ENCODE assay signal across 7 mouse cellular contexts in genomic region chr5:104508195-104508891, GRCm38 (mm10). TPM values are rescaled to one million over a fixed set of nuclear protein-coding genes. Genes with fewer than 3 reads are reported as not detected.
A peak's percentile ranks its signal among the peaks of the same experiment; 100 is the strongest.
DNase-seq lines count a peak whose midpoint lies in the region; ATAC-seq and TF ChIP-seq lines count a peak whose summit lies in the region.

TSS of gene BC005561 (plus strand) at chr5:104508352.

- peak within 1 kb of the TSS; percentile 81 for H3K4me3 ChIP-seq in embryonic facial prominence, embryonic 11.5 days (ENCODE audit: low read depth, low read length)
- peak within 1 kb of the TSS; percentile 98 for H3K4me3 ChIP-seq in kidney, adult 2 months (ENCODE audit: insufficient read depth, low read depth, low read length)
- peak within 1 kb of the TSS; percentile 81 for H3K4me3 ChIP-seq in limb, embryonic 12.5 days (replicated peaks)
- peak within 1 kb of the TSS; percentile 90 for H3K4me3 ChIP-seq in midbrain, embryonic 15.5 days
- H3K4me3 ChIP-seq in spleen, adult 2 months (ENCODE audit: extremely low read depth, insufficient read depth, insufficient read length): peak within 1 kb of the TSS; percentile 75

- WGBS in embryonic facial prominence, embryonic 11.5 days: under 1% methylated on average over 62 of the region's 83 CpGs
- WGBS in kidney, adult 2 months: under 1% methylated on average over 83 of the region's 83 CpGs
- under 1% methylated on average over 72 of the region's 83 CpGs for WGBS in limb, embryonic 12.5 days
- under 1% methylated on average over 82 of the region's 83 CpGs for WGBS in midbrain, embryonic 15.5 days
- under 1% methylated on average over 80 of the region's 83 CpGs for WGBS in spleen, adult 2 months

- peak within 1 kb of the TSS; percentile 72; the same call in 1 of the 2 replicates for H3K27ac ChIP-seq in embryonic facial prominence, embryonic 11.5 days (replicated peaks; ENCODE audit: low read depth, low read length)
- peak within 1 kb of the TSS; percentile 95 for H3K27ac ChIP-seq in kidney, adult 2 months (ENCODE audit: insufficient read depth, low read depth, low read length)
- H3K27ac ChIP-seq in limb, embryonic 12.5 days: peak within 1 kb of the TSS; percentile 92
- H3K27ac ChIP-seq in midbrain, embryonic 15.5 days: peak within 1 kb of the TSS; percentile 94
- peak within 1 kb of the TSS; percentile 53 for H3K27ac ChIP-seq in spleen, adult 2 months (ENCODE audit: insufficient read depth, low read length)

- H3K36me3 ChIP-seq in embryonic facial prominence, embryonic 11.5 days (replicated peaks; ENCODE audit: control insufficient read depth, insufficient read depth, low read depth, low read length): no peaks in the 10 kb centered on the region; the same call in 1 of the 2 replicates
- H3K36me3 ChIP-seq in kidney, adult 2 months (ENCODE audit: control insufficient read depth, insufficient read depth, low read length): peaks cover 3% of the 10 kb centered on the region
- peaks cover 37% of the 10 kb centered on the region for H3K36me3 ChIP-seq in limb, embryonic 12.5 days
- peaks cover 11% of the 10 kb centered on the region for H3K36me3 ChIP-seq in midbrain, embryonic 15.5 days (replicated peaks)
- no peaks in the 10 kb centered on the region for H3K36me3 ChIP-seq in spleen, adult 2 months (ENCODE audit: control insufficient read depth, insufficient read depth, low read length)

- H3K9ac ChIP-seq in embryonic facial prominence, embryonic 11.5 days (replicated peaks; ENCODE audit: low read length): peak within 1 kb of the TSS; percentile 89
- peak within 1 kb of the TSS; percentile 85 for H3K9ac ChIP-seq in limb, embryonic 12.5 days (replicated peaks)
- peak within 1 kb of the TSS; percentile 73 for H3K9ac ChIP-seq in midbrain, embryonic 15.5 days

- H3K4me2 ChIP-seq in embryonic facial prominence, embryonic 11.5 days (ENCODE audit: low read depth, low read length): peak within 1 kb of the TSS; percentile 65
- H3K4me2 ChIP-seq in limb, embryonic 12.5 days: peak within 1 kb of the TSS; percentile 63
- peak within 1 kb of the TSS; percentile 70 for H3K4me2 ChIP-seq in midbrain, embryonic 15.5 days

- H3K9me3 ChIP-seq in embryonic facial prominence, embryonic 11.5 days (replicated peaks; ENCODE audit: control insufficient read depth, low read length): no peaks in the 10 kb centered on the region
- peaks cover 5% of the 10 kb centered on the region for H3K9me3 ChIP-seq in limb, embryonic 12.5 days
- peaks cover 5% of the 10 kb centered on the region; the same call in 1 of the 2 replicates for H3K9me3 ChIP-seq in midbrain, embryonic 15.5 days

- peak; percentile 96 for ATAC-seq in embryonic facial prominence, embryonic 11.5 days (replicated peaks; ENCODE audit: insufficient number of reproducible peaks, low FRiP score, low TSS enrichment, low read depth)
- ATAC-seq in limb, embryonic 12.5 days (ENCODE audit: insufficient number of reproducible peaks, insufficient read depth, low FRiP score, low TSS enrichment, low read depth): peak; percentile 89
- peak; percentile 95 for ATAC-seq in midbrain, embryonic 15.5 days (replicated peaks)

- no peaks in the 10 kb centered on the region for H3K4me1 ChIP-seq in embryonic facial prominence, embryonic 11.5 days (ENCODE audit: control insufficient read depth, insufficient read depth, low read length)
- peaks cover 8% of the 10 kb centered on the region; the same call in 1 of the 2 replicates for H3K4me1 ChIP-seq in kidney, adult 2 months (ENCODE audit: control insufficient read depth, insufficient read depth, low read length)
- peaks cover 13% of the 10 kb centered on the region for H3K4me1 ChIP-seq in limb, embryonic 12.5 days (replicated peaks)
- H3K4me1 ChIP-seq in midbrain, embryonic 15.5 days: peaks cover 11% of the 10 kb centered on the region
- H3K4me1 ChIP-seq in spleen, adult 2 months (ENCODE audit: control insufficient read depth, insufficient read depth, insufficient read length): no peaks in the 10 kb centered on the region

- DNase-seq in adrenal gland, postnatal 14 days: peak; percentile 92
- DNase-seq in embryonic facial prominence, embryonic 11.5 days (ENCODE audit: low spot score): peak; percentile 91
- peak; percentile 90 for DNase-seq in heart, adult 18-20 months
- DNase-seq in kidney, adult 2 months: peak; percentile 90
- DNase-seq in spleen, adult 2 months (ENCODE audit: low read depth in 1 of 2, low spot score in 2 of 2): peak; percentile 31 to 71

- H3K27me3 ChIP-seq in embryonic facial prominence, embryonic 11.5 days (ENCODE audit: control insufficient read depth, insufficient read depth, low read length): no peaks in the 10 kb centered on the region
- H3K27me3 ChIP-seq in kidney, adult 2 months (replicated peaks; ENCODE audit: control insufficient read depth, insufficient read depth, low read length): no peaks in the 10 kb centered on the region
- no peaks in the 10 kb centered on the region for H3K27me3 ChIP-seq in limb, embryonic 12.5 days
- no peaks in the 10 kb centered on the region for H3K27me3 ChIP-seq in midbrain, embryonic 15.5 days (replicated peaks)
- H3K27me3 ChIP-seq in spleen, adult 2 months (ENCODE audit: control insufficient read depth, insufficient read depth, low read length): no peaks in the 10 kb centered on the region

- TF ChIP-seq POLR2A in kidney, adult 2 months (IDR thresholded peaks at IDR 0.05; ENCODE audit: low read depth, low read length): peak; percentile 16
- TF ChIP-seq POLR2A in spleen, adult 2 months (IDR thresholded peaks at IDR 0.05; ENCODE audit: low read depth, low read length): no peak

- TF ChIP-seq CTCF in kidney, adult 2 months (conservative IDR thresholded peaks at IDR 0.05; ENCODE audit: insufficient read depth, insufficient read length, low read depth, low read length): no peak
- TF ChIP-seq CTCF in spleen, adult 2 months (IDR thresholded peaks at IDR 0.05; ENCODE audit: extremely low read depth, insufficient read depth, insufficient read length, insufficient replicate concordance): no peak

RNA-seq across cellular contexts. Expression of gene BC005561, which starts in this region (rescaled TPM):
- 9.5 and 11.3 TPM in 2 replicates for total RNA-seq in adrenal gland, postnatal 14 days (2021)
- polyA plus RNA-seq in embryonic facial prominence, embryonic 11.5 days (2014; fragmentation: Nextera tagmentation; extraction: Ambion mirVana): 15.2 and 16.7 TPM in 2 replicates
- total RNA-seq in heart, adult 18-20 months (2021): 1 to 10 TPM; 3.4 to 4.0 TPM
- polyA plus RNA-seq in kidney, adult 2 months (2012; rRNA removed): 1.1 and 1.4 TPM in 2 replicates
- polyA plus RNA-seq in limb, embryonic 12.5 days (2016; fragmentation: Nextera tagmentation; extraction: Ambion mirVana): 17.9 and 18.1 TPM in 2 replicates
- polyA plus RNA-seq in midbrain, embryonic 15.5 days (2015; fragmentation: Nextera tagmentation; extraction: Ambion mirVana): 13.2 and 13.3 TPM in 2 replicates
- polyA plus RNA-seq in spleen, adult 2 months (2012; rRNA removed): 0.53 and 0.68 TPM in 2 replicates

Comparison
In these comparisons a context has a peak if more than half of its experiments do, and no peak if none do; other contexts are left out.
1. Peak in every context shown above with its lines: DNase-seq, ATAC-seq, H3K4me3 ChIP-seq and H3K27ac ChIP-seq.
2. Peak in DNase-seq, H3K4me3 ChIP-seq and H3K27ac ChIP-seq in spleen, adult 2 months; RNA of the gene not detected or under 1 TPM.